Mouse (Mus musculus) cerebellum, adult 18-20 months (tissue): ENCODE measurements around the gene D330020A13Rik.
"Not testable (repeated sequence)": the region's sequence is repeated elsewhere in the genome, so short reads cannot be mapped to it uniquely, and the experiment has no call there.

Source experiments
- DNase-seq, 2 experiments: peaks; one replicate each; pipeline ENCODE4 v3.0.0; 2021

The D330020A13Rik gene

DNA sequence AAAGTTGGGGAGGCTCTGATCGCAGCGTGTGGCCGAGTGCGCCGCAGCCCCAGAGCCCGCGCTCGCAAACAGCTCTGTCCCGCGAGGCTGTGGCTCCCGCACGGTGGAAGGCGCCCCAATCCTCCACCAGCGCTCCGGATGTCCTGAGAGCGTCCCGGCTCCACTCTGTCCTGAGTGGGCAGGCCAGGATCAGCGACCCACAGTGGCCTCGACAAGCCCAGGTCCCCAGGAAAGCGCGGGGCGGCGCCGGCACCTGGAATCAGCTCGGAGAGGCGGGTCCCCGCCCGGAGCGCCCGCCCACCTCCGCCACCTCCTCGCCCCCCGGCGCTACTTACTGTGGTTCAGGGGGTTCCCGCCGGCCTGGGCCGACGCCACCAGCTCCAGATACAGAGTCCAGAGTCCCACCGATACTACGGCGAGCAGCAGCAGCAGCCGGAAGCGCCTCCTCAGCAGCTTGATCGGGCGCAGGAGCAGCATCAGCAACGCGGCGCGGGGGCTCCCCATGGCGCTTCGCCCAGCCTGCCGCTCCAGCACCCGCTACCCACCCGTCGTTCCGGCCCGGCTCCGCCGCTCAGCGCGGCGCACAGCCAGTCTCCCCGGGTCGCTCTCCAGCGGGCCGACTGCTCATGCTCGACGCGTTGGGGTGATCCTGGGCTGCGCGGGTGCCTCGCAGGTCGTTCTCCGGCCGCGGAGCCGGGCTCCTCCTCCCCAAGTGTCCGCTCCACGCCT, at the start of gene D330020A13Rik, which contains the start of gene B4galnt3:
Gene D330020A13Rik, plus strand, starts transcription at position 309 of the 729 bp plus-strand sequence.
Gene B4galnt3, minus strand, starts transcription at position 504 of the 729 bp plus-strand sequence.
- DNase-seq, result peak; percentile 3 to 12

DNA sequence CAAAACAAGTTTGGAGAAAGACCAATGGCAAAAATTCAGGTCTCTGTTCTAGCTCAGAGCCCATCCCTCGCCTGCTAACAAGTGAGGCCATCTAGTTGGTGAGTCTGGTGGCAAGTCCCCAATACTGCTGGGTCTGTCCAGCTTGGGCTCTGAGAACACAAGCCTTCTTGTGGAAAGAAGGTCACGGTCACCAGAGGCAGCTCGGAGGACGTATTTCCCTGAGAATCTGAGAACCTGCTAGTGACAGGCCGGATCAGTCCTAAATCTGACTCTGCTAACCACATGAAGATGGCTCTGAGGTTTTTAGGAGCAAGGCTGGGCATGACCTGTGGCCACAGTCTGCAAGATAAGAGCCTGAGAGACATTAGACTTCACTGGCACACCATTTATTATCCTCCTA, 47.5 kb upstream of the D330020A13Rik start:
- DNase-seq, result no peak

DNA sequence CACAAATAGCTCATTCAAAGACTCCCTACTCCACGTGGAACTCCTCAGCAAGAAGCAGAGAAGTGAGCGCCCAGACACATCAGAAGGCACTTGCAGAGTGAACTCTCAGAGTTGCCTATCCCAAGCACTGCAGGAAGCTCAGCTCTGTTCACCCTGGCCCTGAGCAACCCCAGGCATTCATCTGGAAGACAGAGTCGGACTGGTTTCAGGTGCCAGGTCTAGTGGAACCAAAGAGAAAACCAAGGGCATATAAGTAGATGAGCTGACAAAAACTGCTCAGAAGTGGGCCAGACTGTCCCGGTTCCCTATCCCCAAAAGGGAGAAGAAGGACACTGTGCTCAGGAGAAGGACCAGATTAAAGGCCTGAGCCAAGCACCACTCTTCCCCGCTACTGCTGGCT, 44.3 kb upstream of the D330020A13Rik start:
- no peak for DNase-seq

DNA sequence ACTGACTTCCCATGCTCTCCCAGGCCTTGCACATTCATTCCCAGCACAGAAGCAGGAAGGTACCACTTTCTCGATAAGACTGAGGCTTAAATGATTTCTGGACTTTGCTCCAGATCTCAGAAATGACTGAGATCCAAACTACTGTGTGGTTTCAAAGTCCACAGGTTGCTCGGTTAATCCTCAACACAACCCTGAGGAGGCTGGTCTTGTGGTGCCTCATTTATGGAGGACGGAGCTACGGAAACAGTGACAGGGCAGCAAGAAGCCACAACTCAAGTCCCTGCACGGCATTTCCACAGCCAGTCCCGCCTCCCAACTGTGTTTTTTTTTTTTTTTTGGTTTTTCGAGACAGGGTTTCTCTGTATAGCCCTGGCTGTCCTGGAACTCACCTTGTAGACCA, 43.2 kb upstream of the D330020A13Rik start:
- DNase-seq, result no peak

DNA sequence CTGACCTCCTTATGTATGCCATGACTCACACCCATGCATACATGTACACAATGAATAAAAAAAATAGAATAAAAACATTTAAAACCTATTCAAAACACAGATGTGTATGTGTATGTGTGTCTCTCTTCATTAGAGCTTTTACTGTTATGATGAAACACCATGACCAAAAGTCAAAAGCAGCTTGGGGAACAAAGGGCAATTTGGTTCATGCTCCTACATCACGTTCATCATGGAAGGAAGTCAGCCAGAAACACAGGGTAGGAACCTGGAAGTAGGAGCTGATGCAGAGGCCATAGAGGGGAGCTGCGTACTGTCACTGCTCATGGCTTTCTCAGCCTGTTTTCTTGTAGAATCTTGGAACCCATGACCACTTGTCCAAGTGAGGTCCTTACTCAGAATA, 41.4 kb upstream of the D330020A13Rik start:
- no peak for DNase-seq

DNA sequence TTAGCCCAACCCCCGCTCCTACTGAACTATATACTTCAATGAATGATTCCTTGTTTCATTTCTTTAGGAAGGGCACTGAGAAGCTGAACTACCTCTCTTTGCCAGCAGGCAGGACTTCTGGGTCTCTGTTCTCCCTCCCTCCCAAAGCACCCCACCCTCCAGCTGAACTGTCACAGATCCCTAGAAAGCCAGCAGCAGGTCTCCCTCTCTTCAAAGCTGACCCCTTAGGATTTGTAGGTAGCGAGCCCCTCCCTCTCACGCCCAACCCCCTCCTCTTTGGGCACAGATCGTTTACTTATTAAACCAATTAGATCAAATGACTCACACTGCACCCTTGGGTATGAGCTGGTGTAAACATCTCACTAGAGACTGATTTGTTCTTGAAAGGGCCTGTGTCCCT, 39.5 kb upstream of the D330020A13Rik start:
- no peak for DNase-seq

DNA sequence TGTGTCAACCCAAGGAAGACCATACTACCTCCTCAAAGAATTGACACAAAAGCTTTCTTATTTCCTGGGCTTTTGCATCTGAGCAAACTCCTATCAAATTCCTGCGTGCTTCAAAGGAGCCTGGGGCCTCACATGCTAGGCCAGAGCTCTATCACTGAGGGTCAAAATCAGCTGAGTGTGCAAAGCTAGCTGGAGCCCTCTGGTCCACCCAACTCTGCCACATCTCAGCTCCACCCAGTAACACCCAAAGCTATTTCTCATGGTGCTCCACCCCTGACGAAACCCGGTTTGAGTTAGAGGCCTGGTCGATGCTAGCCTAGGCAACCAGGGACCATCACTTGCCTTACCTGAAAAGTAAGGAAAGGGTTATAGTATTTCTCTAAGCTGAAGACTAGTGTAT, 39.0 kb upstream of the D330020A13Rik start:
- no peak for DNase-seq

DNA sequence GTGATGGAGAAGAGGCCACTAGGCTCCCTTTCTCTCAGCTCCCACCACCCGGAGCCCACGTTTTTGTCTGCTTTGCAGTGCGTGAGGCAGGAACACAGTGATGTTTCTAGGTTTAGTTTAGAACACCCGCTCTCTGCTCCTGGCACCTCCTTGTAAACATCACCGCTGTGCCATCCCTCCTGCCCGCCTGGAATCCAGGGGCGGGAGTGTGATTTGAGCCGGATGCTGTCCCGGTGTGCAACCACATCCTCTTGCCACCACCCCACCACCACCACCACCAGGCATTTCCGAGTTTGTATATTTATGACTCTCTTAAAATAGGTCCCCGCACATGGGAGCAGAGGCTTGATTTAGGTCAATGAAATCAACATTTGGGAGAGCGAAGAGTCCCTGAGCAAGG, 38.5 kb upstream of the D330020A13Rik start:
- no peak for DNase-seq

DNA sequence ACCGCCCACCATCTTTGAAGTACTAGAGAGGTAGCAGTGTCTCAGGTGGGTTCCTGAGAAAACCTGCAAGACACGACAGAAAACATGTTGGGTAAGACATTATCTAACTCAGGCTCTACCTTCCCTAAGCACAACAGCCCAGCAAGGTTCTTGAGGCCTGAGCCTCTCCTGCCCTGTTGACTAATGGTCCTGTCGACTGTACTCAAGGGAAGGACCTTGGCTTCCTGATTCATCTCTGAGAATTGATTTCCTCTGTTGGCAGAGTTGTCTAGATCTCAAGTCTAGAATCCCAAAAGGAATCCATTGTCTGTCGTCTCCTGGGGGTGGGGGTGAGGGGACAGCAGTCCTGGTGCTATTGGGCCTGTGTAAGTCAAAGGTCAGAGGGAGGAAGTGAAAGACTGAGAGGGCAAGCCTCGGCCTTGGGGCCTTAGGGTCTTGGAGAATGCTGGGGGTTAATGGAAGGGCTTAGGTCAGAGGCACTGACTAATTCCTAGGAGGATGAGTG, 37.7 kb upstream of the D330020A13Rik start:
- DNase-seq, result no peak

DNA sequence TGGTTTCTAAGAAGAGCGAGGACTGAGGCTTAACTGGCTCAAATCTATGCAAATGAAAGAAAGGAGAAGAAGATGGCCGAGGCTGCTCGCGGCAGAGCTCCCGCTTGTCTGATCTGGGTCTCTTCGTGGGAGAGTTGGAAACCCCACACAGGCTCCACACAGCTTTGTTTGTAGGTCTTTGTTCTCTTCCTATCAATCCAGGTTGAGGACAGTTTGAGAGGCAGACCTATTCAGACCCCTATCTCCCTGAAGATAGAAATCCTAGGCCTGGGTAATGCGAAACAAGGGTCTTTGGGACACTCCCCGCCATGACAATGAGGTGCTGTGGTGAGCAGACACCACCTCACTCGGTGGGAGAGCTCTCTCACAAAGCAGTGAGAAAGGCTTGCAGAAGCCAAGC, 34.7 kb upstream of the D330020A13Rik start:
- DNase-seq, result no peak

DNA sequence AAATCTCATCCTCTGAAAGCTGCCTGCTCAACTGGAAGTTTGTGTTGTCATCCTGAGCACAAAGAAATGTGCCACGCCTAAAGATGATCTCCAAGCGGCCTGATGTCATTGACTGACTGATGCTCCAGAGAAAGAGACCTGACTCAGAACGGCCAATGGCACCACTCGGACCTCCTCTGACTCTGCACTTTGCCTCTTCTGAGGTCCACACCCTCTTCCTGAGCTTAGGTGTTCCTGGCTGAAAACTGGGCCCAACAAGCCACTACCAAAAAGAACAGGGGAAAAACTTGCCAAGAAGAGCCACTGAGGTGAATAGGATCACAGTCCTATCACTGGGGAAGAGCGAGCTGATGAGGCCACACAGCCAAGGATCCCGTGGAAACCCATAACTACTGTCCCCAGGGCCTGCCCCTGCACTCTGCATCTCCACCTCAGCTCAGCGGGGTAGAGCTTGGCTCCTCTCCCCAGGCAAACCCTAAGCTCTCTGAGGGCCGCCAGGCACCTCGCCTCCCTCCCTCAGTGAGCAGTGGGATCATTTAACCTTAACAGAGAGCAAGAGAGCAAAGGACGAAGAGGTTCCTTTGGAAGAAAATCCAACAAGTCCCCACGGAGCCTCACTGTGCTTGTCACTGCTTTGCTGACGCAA, 31.2 kb upstream of the D330020A13Rik start:
- no peak for DNase-seq

DNA sequence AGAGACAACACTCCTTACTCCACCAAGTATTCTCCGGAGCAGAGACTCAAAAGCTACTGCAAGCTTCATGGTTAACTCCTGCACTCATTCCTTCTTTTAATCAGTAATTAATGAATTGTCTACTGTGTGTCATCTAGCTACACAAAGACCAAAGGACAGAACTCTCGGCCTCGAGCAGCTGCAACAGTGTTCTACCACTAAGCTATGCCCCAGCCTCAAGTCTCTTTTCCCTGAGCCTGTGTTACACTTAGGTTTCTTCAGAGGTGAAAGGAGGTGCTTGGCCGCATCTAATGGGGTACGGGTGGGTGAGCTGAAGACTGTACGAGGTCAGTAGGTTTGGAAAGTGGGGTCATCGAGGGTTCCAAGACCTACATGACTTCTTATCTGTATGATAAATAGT, 30.6 kb upstream of the D330020A13Rik start:
- no peak for DNase-seq

DNA sequence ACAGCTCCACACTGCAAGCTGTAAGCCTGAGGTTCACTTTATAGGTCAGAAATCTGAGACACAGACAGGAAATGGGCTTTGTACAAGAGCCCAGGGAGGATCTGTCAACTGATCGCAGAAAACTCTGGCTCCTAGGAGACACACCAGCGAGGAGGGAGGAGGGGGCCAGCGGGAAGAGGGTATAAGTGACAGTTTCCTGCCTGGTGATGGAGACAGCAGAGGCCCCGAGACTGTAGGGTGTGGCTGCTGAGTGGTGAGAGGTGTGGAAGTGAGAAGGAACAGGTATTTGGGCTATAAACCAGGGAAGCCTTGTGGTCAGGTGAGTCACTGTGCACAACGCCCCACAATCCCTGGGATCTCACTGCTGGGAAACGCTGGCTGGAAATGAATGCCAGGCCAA, 30.0 kb upstream of the D330020A13Rik start:
- DNase-seq, result no peak

DNA sequence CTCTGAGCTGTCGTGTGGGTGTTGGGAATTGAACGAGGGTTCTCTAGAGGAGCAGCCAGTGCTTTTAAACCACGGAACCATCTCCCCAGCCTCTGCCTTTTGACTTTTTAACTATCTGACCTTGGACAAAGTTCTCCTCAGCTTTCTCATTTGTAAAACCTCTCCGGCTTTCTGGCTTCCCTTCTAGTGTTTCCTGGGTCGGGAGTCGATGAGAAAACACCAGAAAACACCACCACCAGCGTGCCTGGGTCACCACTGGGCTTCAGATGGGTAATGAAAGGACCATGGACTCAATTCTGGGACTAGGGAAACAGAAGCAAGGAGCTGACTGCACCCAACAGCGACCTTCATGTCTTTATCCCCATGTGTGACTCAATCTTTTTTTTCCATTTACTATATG, 20.0 kb upstream of the D330020A13Rik start:
- DNase-seq, result no peak

DNA sequence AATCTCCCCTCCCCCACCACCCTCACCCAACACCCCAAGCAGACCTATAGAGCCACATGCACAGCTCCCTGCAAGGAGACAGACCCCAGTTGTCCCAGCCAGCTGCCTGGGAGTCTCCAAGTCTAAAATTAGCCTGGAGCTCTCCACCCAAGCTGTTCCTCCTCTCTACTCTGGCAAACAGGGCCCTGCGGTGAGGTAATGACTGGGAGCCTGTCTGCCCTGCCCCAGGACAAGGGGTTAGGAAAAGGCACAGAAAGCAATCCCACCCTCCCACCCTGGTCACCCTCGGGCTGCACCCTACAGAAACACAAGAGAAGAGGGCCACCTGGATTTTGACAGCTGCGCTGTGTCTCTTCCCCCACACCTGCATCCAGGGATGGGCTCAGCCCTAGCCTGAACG, 19.3 kb upstream of the D330020A13Rik start:
- DNase-seq, result no peak

DNA sequence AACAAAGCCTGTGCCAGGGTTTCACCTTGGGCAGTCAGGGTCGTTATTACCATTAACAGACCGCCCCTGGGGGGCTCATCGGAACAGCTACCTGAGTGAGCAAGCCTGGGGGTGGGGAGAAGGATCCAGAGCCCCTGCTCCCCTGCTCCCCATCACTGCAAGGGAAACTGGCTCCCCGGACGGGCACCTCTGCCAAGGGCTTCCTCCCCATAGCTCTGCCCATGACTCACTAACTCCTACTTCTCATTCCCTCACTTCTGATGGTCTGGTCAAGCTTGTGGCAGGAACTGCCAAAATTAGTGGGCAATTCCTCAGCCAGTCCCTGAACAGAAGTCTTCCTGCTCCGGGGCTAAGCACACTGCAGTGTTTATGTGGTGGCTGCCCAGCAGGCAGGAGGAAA, 18.9 kb upstream of the D330020A13Rik start:
- DNase-seq, result no peak

DNA sequence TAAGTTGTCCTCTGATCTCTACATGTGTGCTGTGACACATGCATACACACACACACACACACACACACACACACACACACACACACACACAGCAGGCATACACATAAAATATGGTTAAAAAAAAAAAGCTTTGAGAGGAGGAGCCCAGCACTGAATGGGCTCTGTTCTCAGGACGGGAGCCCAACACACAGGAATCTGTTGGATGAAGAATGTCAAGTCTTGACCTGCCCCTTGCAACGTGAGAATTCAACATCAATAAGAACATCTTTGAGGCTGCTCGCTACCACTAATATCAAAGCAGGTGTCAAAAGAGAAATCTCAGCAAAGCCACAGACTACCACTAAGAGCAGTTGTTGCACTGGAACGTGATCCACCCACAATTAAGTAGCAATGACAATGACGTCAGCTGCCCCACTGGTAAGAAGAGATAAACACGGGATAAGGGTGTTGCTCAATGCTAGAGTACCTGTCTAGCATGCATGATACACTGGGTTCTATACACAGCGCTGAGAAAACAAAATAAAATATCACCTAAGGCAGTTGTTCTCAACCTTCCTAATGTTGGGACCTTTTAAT, 17.2 kb upstream of the D330020A13Rik start:
- DNase-seq, result no peak

DNA sequence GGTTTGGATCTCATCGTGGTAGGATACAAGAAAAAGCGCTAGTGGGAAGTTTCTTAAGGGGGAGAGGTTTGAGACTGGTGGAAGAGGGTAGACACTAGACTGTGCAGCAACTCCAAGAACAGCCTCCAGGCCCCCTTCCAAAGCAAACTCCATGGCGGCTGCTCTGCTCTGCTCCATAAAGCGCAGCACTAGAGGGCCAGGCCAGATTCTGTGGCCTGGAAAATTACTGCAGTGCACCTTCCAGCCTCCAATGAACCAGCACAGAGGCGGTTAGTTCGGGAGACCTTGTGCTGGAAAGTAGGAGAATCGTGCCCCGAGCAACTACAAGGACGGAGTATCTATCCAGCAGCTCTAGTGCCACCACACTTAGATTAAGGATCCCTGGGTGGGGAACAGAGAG, 6.9 kb upstream of the D330020A13Rik start:
- DNase-seq, result no peak

DNA sequence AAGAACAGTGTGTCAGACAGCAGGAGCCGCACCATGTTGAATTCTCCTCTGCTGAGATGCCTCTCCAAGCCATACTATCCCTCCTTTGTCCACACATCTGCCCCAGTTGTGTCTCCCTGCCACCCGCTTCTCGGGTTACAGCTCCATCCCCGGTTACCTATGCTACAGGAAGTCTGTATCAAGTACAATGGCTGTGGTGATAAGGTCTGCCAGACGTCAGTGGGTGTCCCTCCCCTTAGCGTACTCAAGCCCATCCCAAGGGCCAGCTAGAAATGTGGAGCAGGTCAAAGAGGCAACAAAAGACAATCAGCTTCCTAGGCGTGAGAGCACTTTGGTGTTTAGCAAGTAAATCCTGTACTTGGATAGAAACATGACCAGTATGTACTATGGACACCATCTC, 5.6 kb upstream of the D330020A13Rik start:
- DNase-seq, result no peak

DNA sequence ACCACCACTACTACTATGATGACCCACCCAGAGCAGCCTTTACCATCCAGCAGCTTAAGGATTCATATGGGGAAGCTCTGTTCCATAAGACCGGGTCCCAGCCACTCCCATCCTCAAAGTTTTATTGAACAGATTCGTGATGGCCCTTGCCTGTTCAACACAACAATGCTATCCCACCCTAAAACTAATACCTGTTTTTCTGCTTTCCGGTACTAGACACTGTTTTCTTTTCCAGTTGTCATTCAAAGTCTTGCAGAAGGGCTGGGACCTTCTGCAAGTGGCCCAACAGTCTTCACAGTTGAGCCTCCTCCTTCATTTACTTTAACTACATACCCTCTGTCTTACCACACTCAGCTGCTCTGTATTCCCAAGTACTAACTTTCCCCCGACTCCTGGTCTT, 4.7 kb upstream of the D330020A13Rik start:
- no peak for DNase-seq

DNA sequence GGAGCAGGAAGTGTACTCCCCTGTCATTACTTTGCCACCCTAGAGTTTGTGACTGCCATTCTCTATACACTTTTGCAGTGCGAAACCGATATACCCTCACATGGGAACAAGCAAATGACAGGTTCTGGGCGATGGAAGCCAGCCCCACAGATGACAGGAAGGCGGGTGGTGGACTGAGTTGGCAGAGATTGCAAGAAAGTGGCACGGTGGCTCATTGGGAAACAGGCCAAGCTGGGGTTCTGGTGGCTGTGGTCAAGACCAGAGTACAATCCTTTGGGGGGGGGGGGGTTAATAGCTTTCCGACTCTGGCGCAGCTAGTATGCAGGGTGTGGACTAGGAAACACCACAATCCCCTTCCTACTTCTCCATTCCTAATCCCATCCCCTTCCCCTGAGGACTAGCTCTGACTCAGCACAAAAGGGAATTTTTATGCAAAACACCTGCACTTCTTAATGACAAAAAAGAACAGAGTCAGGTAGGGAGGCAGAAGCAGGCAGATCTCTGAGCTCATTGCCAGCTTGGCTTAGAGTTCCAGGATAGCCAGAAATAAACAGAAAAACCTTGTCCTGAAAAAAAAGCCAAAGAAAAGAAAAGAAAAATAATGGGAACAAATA, 2.7 kb upstream of the D330020A13Rik start:
- DNase-seq, result no peak

DNA sequence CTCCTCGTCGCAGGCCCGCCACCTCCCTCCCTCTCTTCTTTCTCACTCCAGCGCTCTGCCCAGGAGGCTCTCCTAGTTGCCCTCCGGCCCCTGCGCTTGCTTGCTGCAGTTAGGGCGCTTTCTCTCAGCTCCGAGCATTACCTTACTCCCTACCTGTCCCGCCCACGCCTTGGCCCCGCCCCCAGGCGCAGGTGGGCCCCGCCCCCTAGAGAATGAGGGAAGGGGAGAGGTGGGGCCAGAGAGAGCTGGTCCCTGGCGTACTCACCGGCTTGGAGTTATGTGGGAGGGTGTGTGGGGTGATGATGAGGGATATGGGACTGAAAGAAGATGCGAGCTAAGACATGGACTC, 595 bp downstream of the D330020A13Rik start:
- peak; percentile 14 to 36 for DNase-seq

DNA sequence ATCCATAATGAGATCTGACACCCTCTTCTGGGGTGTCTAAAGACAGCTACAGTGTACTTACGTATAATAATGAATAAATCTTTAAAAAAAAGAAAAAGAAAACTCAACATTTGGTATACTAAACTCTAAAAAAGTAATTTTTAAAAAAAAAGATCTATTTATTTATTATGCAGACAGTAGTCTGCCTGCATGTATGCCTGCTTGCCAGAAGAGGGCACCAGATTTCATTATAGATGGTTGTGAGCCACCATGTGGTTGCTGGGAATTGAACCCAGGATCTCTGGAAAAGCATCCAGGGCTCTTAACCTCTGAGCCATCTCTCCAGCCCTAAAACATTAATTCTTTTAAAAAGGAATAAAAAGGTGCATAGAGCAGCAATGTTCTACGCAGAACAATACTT, 2.4 kb downstream of the D330020A13Rik start:
- not testable (repeated sequence) for DNase-seq

DNA sequence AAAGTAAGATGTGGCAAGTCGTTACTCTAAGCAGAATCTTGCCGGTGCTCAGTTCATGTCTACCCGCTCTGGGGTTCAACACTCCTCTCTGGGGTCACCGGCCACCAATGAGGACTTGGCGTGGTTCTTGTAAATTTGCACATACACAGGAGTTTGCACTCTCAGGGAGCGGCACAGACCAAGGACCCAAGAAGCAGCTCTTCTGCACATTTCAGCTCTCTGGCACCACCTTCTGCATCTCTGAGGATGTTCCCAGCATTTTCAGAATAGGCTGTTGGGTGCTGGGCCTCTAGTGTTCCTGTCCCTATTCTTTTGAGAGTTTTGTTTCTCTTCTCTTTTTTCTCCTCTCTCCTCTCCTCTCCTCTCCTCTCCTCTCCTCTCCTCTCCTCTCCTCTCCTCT, 7.0 kb downstream of the D330020A13Rik start:
- peak; percentile 8 to 17 for DNase-seq
